Mouse (Mus musculus) embryonic facial prominence, embryonic 11.5 days (tissue): Measurements from ENCODE around the gene Vmn1r42. TPM values are rescaled to one million over a fixed set of nuclear protein-coding genes. Genes with fewer than 3 reads are reported as not detected.

ENCODE experiments used
- ATAC-seq: fragments of 200-750 bp; cut with Nextera tagmentation; replicated peaks from 2 replicates; pipeline ENCODE4 v1.8.0; 2017; ENCODE audit warnings: low read depth; ENCODE audit not compliant: insufficient number of reproducible peaks, low FRiP score, low TSS enrichment
- DNase-seq: peaks from one replicate; pipeline ENCODE4 v3.0.0-alpha.2; 2015; ENCODE audit warnings: low spot score
- H3K27ac ChIP-seq: fragments of 300-500 bp; sonication (generic); replicated peaks from 2 replicates; pipeline ENCODE4 v1.5.1; 2014; ENCODE audit warnings: mild to moderate bottlenecking, low read depth, low read length, control low read depth
- H3K27me3 ChIP-seq: fragments of 300-500 bp; sonication (generic); 2 replicates; pipeline ENCODE4 v1.6.1; 2014; ENCODE audit warnings: mild to moderate bottlenecking, low read length, moderate library complexity, mixed read lengths; ENCODE audit not compliant: control insufficient read depth, insufficient read depth
- H3K36me3 ChIP-seq: fragments of 300-500 bp; sonication (generic); replicated peaks from 2 replicates; pipeline ENCODE4 v1.6.1; 2014; ENCODE audit warnings: low read depth, mild to moderate bottlenecking, low read length, moderate library complexity, mixed read lengths; ENCODE audit not compliant: control insufficient read depth, insufficient read depth
- H3K4me1 ChIP-seq: fragments of 300-500 bp; sonication (generic); 2 replicates; pipeline ENCODE4 v1.6.1; 2014; ENCODE audit warnings: low read length, mixed read lengths; ENCODE audit not compliant: control insufficient read depth, insufficient read depth
- H3K4me2 ChIP-seq: fragments of 300-500 bp; sonication (generic); 2 replicates; pipeline ENCODE4 v1.6.1; 2014; ENCODE audit warnings: low read depth, mild to moderate bottlenecking, control low read depth, low read length, moderate library complexity
- H3K4me3 ChIP-seq: fragments of 300-500 bp; sonication (generic); 2 replicates; pipeline ENCODE4 v1.5.1; 2014; ENCODE audit warnings: low read depth, low read length, control low read depth
- H3K9ac ChIP-seq: fragments of 300-500 bp; sonication (generic); replicated peaks from 2 replicates; pipeline ENCODE4 v1.6.1; 2014; ENCODE audit warnings: mild to moderate bottlenecking, control low read depth, low read length
- H3K9me3 ChIP-seq: fragments of 300-500 bp; sonication (generic); replicated peaks from 2 replicates; pipeline ENCODE4 v1.6.1; 2016; ENCODE audit warnings: mild to moderate bottlenecking, low read length, inconsistent platforms, mixed read lengths; ENCODE audit not compliant: control insufficient read depth
- WGBS: fragments of 180-500 bp; shearing (Covaris S2); extraction: QIAGEN DNeasy Blood & Tissue Kit; methylation state at CpG from one replicate; pipeline ENCODE4 v1.1.7; 2014; 5-methylcytosine and 5-hydroxymethylcytosine counted together
- polyA plus RNA-seq: library from polyadenylated mRNA; unstranded; fragments of >200 nt; fragmentation: Nextera tagmentation; extraction: Ambion mirVana; gene quantifications from 2 replicates; pipeline ENCODE4 v1.2.1, GENCODE M21; 2014

Vmn1r42 gene
- polyA plus RNA-seq, 1 experiment from 2014 or later = not detected

DNA sequence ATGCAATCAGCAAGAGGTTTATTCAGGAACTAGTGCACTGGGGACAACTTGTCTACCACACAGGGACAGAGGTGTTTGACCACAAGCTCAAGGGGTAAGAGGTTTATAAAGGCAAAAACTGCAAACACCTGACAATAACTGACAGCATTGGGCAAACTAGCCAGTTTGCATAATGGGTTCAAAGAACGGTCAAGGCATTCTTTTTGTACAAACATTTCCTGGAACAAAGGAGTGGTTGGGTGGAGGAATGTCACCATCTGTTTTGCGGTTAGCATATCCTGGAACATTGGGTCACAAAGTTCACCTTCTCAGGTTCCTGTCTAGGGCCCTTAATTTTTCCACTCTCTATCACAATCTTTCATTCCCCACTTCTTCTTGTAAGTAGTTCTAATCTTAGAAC is 16.4 kb downstream of the Vmn1r42 start:
- Histone ChIP-seq H3K9ac (no peak overlapping the region), H3K27me3 (no peaks in the 10 kb centered on the region), H3K36me3 (no peaks in the 10 kb centered on the region), H3K4me2 (no peak overlapping the region), H3K9me3 (no peaks in the 10 kb centered on the region; the same call in 1 of the 2 replicates), H3K27ac (no peak overlapping the region), H3K4me3 (no peak overlapping the region), H3K4me1 (no peaks in the 10 kb centered on the region)
- ATAC-seq (no peak), DNase-seq (no peak)
- WGBS = 94% methylated on average over 2 of the region's 2 CpGs

DNA sequence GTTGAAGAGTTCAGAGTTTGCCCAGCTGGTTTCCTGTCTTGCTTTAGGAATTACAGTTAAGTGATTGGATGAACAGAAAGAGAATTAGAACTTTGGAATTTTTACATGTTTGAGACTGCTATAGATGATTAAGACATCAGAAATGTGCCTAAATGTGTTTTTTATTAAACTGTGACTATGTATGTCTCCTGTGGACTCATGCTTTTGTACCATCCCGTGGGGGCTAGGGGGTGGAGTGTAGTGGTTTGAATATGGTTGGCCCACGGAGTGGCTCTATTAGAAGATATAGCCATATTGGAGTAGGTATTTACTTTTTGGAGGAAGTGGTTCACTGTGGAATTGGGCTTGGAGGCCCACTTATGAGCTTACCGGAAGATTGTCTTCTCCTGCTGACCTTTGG is 18.7 kb downstream of the Vmn1r42 start:
- H3K4me3 ChIP-seq = no peak overlapping the region
- no peak overlapping the region for H3K4me2 ChIP-seq
- H3K9me3 ChIP-seq = no peaks in the 10 kb centered on the region; the same call in 1 of the 2 replicates
- no peak overlapping the region for H3K9ac ChIP-seq
- no peaks in the 10 kb centered on the region for H3K4me1 ChIP-seq
- H3K36me3 ChIP-seq = no peaks in the 10 kb centered on the region
- no peak for DNase-seq
- no peak for ATAC-seq
- H3K27ac ChIP-seq = no peak overlapping the region
- WGBS = 74% methylated on average over 3 of the region's 3 CpGs
- no peaks in the 10 kb centered on the region for H3K27me3 ChIP-seq

Other genes with a start within 250 kb of the Vmn1r42 start
- 10.8 and 11.3 TPM in 2 replicates for gene Txnrd3, start 232.4 kb downstream of the Vmn1r42 start, polyA plus RNA-seq
- gene Vmn1r40, start 168.9 kb downstream of the Vmn1r42 start, polyA plus RNA-seq = not detected in 2 replicates
- gene Vmn1r41, start 135.6 kb downstream of the Vmn1r42 start, polyA plus RNA-seq = not detected in 2 replicates
- not detected in 2 replicates for gene Vmn1r43, start within 50 bp of the Vmn1r42 start, polyA plus RNA-seq
- gene Vmn1r44, start 7.2 kb upstream of the Vmn1r42 start, polyA plus RNA-seq = not detected in 2 replicates
- not detected in 2 replicates for gene Vmn1r45, start 64.2 kb upstream of the Vmn1r42 start, polyA plus RNA-seq
- not detected in 2 replicates for gene Vmn1r46, start 92.9 kb upstream of the Vmn1r42 start, polyA plus RNA-seq
- not detected in 2 replicates for gene Vmn1r47, start 139.7 kb upstream of the Vmn1r42 start, polyA plus RNA-seq
- not detected in 2 replicates for gene Vmn1r48, start 160.4 kb upstream of the Vmn1r42 start, polyA plus RNA-seq
- not detected in 2 replicates for gene Vmn1r49, start 202.1 kb upstream of the Vmn1r42 start, polyA plus RNA-seq
- not detected in 2 replicates for gene Vmn1r50, start 225.0 kb upstream of the Vmn1r42 start, polyA plus RNA-seq
- gene Vmn1r51, start 246.2 kb upstream of the Vmn1r42 start, polyA plus RNA-seq = not detected in 2 replicates